Mouse (Mus musculus) cerebellum, adult 2 months (tissue): ENCODE data around the gene Cda. TPM values are rescaled to one million over a fixed set of nuclear protein-coding genes. Genes with fewer than 3 reads are reported as not detected.

Experiments
- DNase-seq, 2 experiments: peaks; one replicate each; pipeline ENCODE4 v3.0.0; 2021
- H3K27ac ChIP-seq: fragments of 200-500 bp; 2 replicates; pipeline ENCODE4 v1.5.1; 2012; ENCODE audit warnings: low read length, control low read depth, inconsistent platforms; ENCODE audit not compliant: insufficient read depth
- H3K27me3 ChIP-seq: fragments of 200-500 bp; 2 replicates; pipeline ENCODE4 v1.6.1; 2012; ENCODE audit warnings: inconsistent platforms, mild to moderate bottlenecking, low read length, moderate library complexity; ENCODE audit not compliant: control insufficient read depth, insufficient read depth
- H3K4me1 ChIP-seq: fragments of 200-500 bp; 2 replicates; pipeline ENCODE4 v1.6.1; 2011; ENCODE audit warnings: low read length; ENCODE audit not compliant: control insufficient read depth, insufficient read depth
- H3K4me3 ChIP-seq: fragments of 200-500 bp; replicated peaks from 2 replicates; pipeline ENCODE3; 2011; ENCODE audit warnings: mild to moderate bottlenecking, low read depth, low read length, control low read depth; ENCODE audit not compliant: insufficient read depth
- CTCF ChIP-seq: fragments of 200-500 bp; IDR thresholded peaks from 2 replicates; pipeline ENCODE4 v1.5.1; 2011; ENCODE audit warnings: low read depth, mild to moderate bottlenecking, control low read depth, low read length, moderate library complexity, borderline replicate concordance; ENCODE audit not compliant: insufficient read depth
- POLR2A ChIP-seq: fragments of 200-500 bp; IDR thresholded peaks from 2 replicates; pipeline ENCODE4 v1.6.1; 2011; ENCODE audit warnings: low read length, control low read depth, borderline replicate concordance; ENCODE audit not compliant: insufficient read depth
- WGBS: fragments of 180-500 bp; shearing (Covaris S2); methylation state at CpG from one replicate; pipeline ENCODE4 v1.1.7; 2018; 5-methylcytosine and 5-hydroxymethylcytosine counted together
- polyA plus RNA-seq: library from polyadenylated mRNA; depleted of rRNA; stranded (reverse); fragments of >200 nt; gene quantifications from 2 replicates; pipeline ENCODE4 v1.2.3, GENCODE M21; 2012

The Cda gene
- polyA plus RNA-seq, 1 experiment = 15.4 TPM

DNA sequence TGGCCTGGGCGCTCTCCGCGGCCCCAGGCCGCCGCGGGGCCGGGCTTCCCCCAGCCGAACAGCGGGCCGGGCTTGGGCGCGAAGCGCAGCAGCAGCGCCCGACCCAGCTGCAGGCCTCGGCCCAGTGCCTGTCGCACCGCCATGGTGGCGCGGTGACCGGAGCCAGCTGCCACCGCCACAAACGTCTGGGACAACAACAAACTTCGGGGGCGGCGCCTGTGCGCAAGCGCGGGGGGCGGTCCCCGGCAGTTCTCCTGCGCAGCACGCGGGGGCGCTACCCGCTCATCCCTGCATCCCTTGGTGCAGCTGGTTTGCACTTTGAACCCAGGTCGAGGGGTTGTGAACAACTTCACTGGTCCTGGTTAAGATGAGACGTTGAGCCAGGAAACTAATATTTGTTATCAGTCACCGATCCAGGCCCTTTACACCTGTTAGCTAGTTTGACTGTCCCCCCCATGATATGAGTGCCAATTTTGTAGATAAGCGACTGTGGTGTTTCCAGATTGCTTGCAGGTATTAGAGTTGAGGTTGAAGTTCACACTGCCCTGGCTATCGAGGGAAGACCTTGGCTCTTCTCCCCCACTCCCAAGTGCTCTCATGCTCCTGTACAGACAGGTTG lies 41.6 kb downstream of the Cda start, which contains the start of gene Pink1:
Gene Pink1 (minus strand): TSS at position 231 of the 619 bp plus-strand sequence.
- peak; percentile 90 to 94 for DNase-seq
- Histone ChIP-seq H3K27ac (peak within 1 kb of the TSS; percentile 79), H3K4me1 (peaks cover 7% of the 10 kb centered on the region), H3K4me3 (peak within 1 kb of the TSS; percentile 68), H3K27me3 (no peaks in the 10 kb centered on the region)
- TF ChIP-seq POLR2A (peak; percentile 59; the same call in 1 of the 2 replicates), CTCF (peak; percentile 94)
- WGBS = 2% methylated on average over 41 of the region's 41 CpGs

DNA sequence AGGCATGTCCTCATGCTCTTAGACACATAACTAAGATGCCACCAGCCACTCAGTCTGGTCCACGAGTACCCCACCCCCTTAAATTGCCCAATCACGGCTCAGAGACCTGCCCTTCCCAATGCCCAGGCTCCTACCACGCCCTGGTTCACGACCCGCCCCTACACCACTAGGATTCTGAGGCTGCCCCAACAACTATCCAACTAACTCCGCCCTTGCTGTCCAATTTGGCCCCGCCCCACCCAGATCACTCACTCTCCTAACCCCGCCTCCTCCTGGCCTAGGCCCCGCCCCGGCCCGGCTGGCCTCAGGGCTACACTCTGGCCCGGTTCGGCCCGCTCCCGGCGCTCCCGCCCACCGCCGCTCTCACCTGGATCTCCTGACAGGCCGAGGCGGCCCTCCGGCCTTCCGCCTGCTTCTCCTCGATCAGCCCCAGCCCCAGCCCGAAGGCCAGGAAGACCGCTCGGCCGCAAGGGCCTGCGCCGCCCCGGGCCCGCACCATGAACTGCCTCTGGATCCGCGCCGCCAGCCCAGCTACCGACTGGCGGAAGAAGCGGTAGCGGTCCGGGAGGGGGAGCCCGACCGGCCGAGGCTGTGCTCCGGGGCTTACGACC lies 42.2 kb downstream of the Cda start:
- H3K4me3 ChIP-seq = peak overlapping the region; percentile 68
- no peaks in the 10 kb centered on the region for H3K27me3 ChIP-seq
- TF ChIP-seq POLR2A (peak; percentile 29; the same call in 1 of the 2 replicates), CTCF (no peak)
- peaks cover 4% of the 10 kb centered on the region for H3K4me1 ChIP-seq
- peak; percentile 94 to 97 for DNase-seq
- H3K27ac ChIP-seq = peak overlapping the region; percentile 79
- WGBS = under 1% methylated on average over 45 of the region's 45 CpGs

DNA sequence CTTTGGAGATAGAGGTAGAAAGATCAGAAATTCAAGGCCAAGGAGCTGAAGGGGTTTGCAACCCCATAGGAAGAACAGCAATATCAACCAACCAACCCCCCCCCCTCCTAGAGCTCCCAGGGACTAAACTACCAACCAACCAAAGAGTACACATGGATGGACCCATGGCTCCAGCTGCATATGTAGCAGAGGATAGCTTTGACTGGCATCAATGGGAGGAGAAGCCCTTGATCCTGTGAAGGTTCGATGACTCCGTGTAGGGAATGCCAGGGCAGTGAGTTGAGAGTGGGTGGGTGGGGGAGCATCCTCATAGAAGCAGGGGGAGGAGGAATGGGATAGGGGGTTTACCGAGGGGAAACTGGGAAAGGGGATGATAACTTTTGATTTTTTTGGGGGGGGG lies 43.3 kb downstream of the Cda start:
- peaks cover 4% of the 10 kb centered on the region for H3K4me1 ChIP-seq
- no peaks in the 10 kb centered on the region for H3K27me3 ChIP-seq
- no peak for DNase-seq
- no peak for TF ChIP-seq POLR2A
- TF ChIP-seq CTCF = no peak
- WGBS = 91% methylated on average over 3 of the region's 3 CpGs
- no peak overlapping the region for H3K4me3 ChIP-seq
- no peak overlapping the region for H3K27ac ChIP-seq

DNA sequence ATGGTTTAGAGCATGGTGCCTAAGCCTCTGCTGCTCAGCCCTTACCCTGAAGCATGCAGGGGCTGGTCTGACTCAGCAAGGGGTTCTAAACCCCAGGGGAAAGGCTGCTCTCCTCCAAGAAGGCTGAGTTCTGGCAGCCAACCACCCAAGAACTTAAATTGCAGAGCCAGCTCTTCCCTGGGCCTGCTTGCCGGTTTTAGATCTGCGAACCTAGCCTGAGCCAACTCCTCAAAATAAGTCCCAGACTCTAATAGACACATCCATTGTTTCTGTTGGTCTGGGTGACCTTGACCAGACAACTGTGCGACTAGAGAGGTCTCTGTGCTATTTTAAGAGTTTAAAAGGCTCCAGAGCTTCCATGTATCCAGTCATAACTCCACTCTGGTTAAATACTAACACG lies 44.0 kb downstream of the Cda start:
- H3K27me3 ChIP-seq = no peaks in the 10 kb centered on the region
- no peak for DNase-seq
- TF ChIP-seq POLR2A (no peak), CTCF (no peak)
- no peak overlapping the region for H3K4me3 ChIP-seq
- WGBS = 38% methylated on average over 4 of the region's 4 CpGs
- peaks cover 4% of the 10 kb centered on the region for H3K4me1 ChIP-seq
- no peak overlapping the region for H3K27ac ChIP-seq

DNA sequence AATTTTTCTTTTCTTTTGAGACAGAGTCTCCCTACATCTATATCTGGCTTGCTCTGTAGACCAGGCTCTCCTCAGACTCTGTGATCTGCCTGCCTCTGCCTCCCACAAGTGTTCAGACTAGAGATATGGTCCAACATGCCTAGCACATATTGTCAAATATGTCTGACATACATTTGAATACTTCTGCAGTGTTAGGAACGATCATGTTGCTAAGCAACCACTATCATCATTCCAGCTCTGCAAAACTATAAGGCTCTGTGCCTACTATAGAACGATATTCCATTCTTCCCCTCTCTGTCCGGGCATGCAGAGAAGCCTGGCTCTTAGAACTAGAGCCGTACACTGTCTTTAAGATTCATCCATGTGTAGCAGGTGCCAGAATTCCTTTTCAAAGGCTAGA lies 45.1 kb downstream of the Cda start:
- WGBS = 30% methylated on average over 4 of the region's 4 CpGs
- H3K4me3 ChIP-seq = no peak overlapping the region
- H3K27ac ChIP-seq = no peak overlapping the region
- H3K27me3 ChIP-seq = no peaks in the 10 kb centered on the region
- TF ChIP-seq CTCF (no peak), POLR2A (no peak)
- DNase-seq = no peak
- H3K4me1 ChIP-seq = peaks cover 4% of the 10 kb centered on the region

DNA sequence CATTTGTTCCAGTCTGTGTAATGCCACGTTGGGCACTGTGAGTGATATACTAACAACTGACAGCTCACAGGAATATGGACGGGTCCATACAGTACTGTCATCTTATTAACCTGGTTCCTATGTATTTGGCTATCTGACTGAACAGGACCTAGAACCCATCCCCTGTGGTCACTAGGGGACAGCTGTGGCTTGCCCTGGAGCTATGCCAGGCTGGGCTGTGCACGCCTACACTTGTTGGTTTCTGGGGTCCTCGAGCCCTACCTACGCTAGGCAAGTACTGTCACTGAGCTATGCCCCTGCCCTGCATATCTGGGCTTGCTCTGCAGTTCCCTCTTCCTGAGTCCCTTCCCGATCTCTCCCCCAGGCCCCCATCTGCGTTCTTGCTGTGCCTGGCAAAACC lies 46.3 kb downstream of the Cda start:
- DNase-seq = no peak
- H3K27me3 ChIP-seq = no peaks in the 10 kb centered on the region
- 56% methylated on average over 7 of the region's 7 CpGs for WGBS
- H3K4me1 ChIP-seq = peaks cover 4% of the 10 kb centered on the region
- H3K4me3 ChIP-seq = no peak overlapping the region
- H3K27ac ChIP-seq = no peak overlapping the region
- no peak for TF ChIP-seq CTCF

DNA sequence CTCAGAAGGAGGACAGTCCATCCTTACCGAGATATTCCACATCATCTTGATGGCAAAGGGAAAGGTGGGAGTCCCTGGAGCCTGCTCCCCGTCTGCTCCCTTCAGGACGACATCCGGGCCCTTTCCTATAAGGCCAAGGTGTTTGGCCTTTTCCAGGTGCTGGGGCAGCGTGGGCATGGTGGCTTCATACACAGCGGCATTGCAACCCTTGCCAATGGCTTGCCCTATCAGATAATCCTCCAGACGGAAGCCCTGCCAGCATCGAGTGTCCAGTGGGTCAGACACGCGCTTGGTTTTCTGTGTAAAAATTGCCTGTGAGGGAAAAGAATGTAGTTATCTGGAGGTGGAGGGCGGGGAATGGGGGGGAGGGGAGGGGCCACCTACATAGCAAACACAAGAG lies 47.1 kb downstream of the Cda start:
- 68% methylated on average over 11 of the region's 11 CpGs for WGBS
- DNase-seq = no peak

DNA sequence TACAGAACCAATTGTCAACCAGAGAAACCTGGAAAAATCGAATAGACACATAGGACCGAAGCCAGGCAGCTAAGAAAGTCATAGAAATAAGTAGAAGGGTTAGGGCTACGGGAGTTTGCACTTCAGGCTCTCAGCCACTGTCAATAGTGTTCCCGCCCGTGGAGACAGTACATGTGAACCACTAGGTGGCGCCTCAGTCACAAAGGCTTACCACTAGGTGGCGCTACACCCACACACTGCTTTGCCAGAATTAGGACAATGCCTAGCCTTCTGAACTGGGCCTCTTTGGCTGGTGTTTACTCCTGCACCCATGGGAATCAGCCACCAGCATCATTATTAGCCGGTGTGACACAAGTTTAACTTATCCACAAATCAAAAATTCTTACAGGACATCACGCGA lies 48.3 kb downstream of the Cda start:
- H3K27me3 ChIP-seq = no peaks in the 10 kb centered on the region
- H3K4me3 ChIP-seq = no peak overlapping the region
- peaks cover 4% of the 10 kb centered on the region for H3K4me1 ChIP-seq
- DNase-seq = peak; percentile 81 to 89
- H3K27ac ChIP-seq = no peak overlapping the region
- TF ChIP-seq POLR2A = no peak
- peak; percentile 100 for TF ChIP-seq CTCF
- 23% methylated on average over 10 of the region's 10 CpGs for WGBS

More for the DNA sequence above, 47.1 kb downstream of the Cda start:
- Histone ChIP-seq H3K4me1 (peaks cover 4% of the 10 kb centered on the region), H3K27me3 (no peaks in the 10 kb centered on the region), H3K27ac (no peak overlapping the region), H3K4me3 (no peak overlapping the region)
- TF ChIP-seq POLR2A (no peak), CTCF (no peak)
